In the genomic region with DNA sequence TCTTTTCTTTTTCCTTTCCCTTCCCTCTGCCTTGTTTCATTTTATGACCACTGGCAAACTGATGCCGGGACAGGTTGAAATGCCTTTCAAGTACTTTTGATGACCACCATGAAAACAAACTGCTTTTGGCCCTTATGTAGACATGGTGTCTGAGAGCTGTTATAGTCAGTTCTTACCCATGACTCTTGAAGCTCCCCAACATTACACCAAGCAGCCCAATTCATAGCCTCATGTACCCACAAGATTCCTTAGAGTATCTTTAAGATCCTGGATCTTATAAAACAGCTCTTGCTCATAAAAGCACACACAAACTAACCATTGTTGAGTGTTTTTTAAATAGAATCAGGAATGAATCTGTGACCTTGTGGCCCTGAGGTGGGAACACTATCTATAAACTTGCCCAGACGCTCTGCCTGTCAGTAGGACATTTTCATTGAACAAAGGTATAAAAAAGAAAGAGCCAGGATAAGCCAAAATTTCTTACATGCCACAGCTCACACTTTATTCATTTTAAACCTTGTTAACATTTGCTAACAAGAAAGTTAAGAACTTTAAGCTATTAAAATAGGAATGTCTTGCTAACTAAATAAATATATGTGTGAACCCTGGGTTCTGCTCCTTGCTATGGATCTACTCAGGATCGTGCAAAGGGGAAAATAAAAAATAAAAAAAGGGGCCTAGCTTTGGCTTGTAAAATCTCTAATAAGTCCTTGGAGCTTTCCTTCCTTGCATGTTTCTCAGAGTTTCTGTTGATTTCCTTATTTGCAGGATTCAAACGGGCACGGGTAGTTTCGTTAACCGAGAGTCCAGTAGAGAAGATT, we compare ENCODE assay signal across 12 mouse cellular contexts.
"Had no signal": no experiment of that assay in that cellular context is flagged by ENCODE, and none has a peak within 500 bp of the region (broad histone marks: within the 10 kb centered on the region; RNA-seq: fewer than 3 reads in every experiment).

No protein-coding gene starts in this region.

- DNase-seq: lung, adult 18-20 months; lung, embryonic 14.5 days; lung, postnatal 10 days; lung, postnatal 4 days; right cerebral cortex, postnatal 14 days; thymus, adult 18-20 months; thymus, postnatal 14 days; thymus, postnatal 36 days had no signal

- H3K9me3 ChIP-seq: midbrain, embryonic 10.5 days; midbrain, embryonic 12.5 days; midbrain, embryonic 15.5 days; neural tube, embryonic 12.5 days had no signal

- H3K36me3 ChIP-seq: midbrain, embryonic 10.5 days; midbrain, embryonic 12.5 days; midbrain, embryonic 15.5 days; neural tube, embryonic 12.5 days had no signal

- H3K27ac ChIP-seq: midbrain, embryonic 10.5 days; midbrain, embryonic 12.5 days; midbrain, embryonic 15.5 days; neural tube, embryonic 12.5 days had no signal

- H3K4me1 ChIP-seq: midbrain, embryonic 10.5 days; midbrain, embryonic 12.5 days; midbrain, embryonic 15.5 days; neural tube, embryonic 12.5 days had no signal

- H3K27me3 ChIP-seq: midbrain, embryonic 12.5 days; midbrain, embryonic 15.5 days; neural tube, embryonic 12.5 days had no signal

- H3K4me3 ChIP-seq: midbrain, embryonic 10.5 days; midbrain, embryonic 12.5 days; midbrain, embryonic 15.5 days; neural tube, embryonic 12.5 days had no signal

- ATAC-seq: midbrain, embryonic 15.5 days had no signal

- H3K4me2 ChIP-seq: lung, embryonic 14.5 days; midbrain, embryonic 12.5 days; midbrain, embryonic 15.5 days; neural tube, embryonic 12.5 days had no signal

- H3K9ac ChIP-seq: lung, embryonic 14.5 days; midbrain, embryonic 12.5 days; midbrain, embryonic 15.5 days; neural tube, embryonic 12.5 days had no signal
